12 mouse cellular contexts compared by ENCODE assay signal in the genomic region with DNA sequence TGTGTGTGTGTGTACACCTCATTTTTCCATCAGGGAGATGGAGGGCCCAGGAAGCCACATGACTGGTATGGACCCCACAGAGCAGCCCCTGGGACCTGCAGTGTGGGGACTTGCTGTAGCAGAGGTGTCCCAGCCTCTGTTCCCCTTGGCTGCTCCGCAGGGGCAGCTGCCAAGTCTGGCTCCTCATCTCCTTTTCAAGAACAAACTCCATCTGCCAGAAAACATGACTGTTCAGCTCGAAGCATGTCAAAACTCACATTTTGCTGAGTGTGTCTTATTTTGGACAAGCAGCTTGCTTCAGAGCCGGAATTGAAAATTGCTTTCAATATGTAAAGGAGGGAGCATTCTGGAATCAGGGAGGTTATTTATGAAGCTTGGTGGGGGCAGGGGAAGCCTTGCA.
DNase-seq lines count a peak whose midpoint lies in the region; ATAC-seq and TF ChIP-seq lines count a peak whose summit lies in the region.
"Had no signal": no experiment of that assay in that cellular context is flagged by ENCODE, and none has a peak within 500 bp of the region (broad histone marks: within the 10 kb centered on the region; RNA-seq: fewer than 3 reads in every experiment).

No protein-coding gene starts in this region.

- peak; percentile 49 for DNase-seq in layer of hippocampus, adult 11-12 months (ENCODE audit: low spot score)
- DNase-seq in layer of hippocampus, postnatal 25 days (ENCODE audit: extremely low spot score in 1 of 2, low spot score in 1 of 2), result no peak
- peak; percentile 35 to 38 for DNase-seq in layer of hippocampus, adult 8-10 months (ENCODE audit: low spot score in 2 of 2)
- DNase-seq in midbrain, postnatal 0 days (ENCODE audit: low spot score), result peak; percentile 42
- DNase-seq in cerebellum, adult 9-11 months, result no peak
- DNase-seq in spleen, postnatal 36 days (ENCODE audit: low spot score in 2 of 2), result no peak
- DNase-seq: adrenal gland, postnatal 10 days; thymus, postnatal 14 days had no signal

- no peaks in the 10 kb centered on the region for H3K36me3 ChIP-seq in forebrain, embryonic 15.5 days
- H3K36me3 ChIP-seq in midbrain, postnatal 0 days (ENCODE audit: insufficient read depth, low read length), result no peaks in the 10 kb centered on the region
- H3K36me3 ChIP-seq: G1E; heart, embryonic 13.5 days; kidney, embryonic 15.5 days had no signal

- WGBS in forebrain, embryonic 15.5 days, result 33% methylated on average over 3 of the region's 3 CpGs
- 28% methylated on average over 3 of the region's 3 CpGs for WGBS in midbrain, postnatal 0 days

- H3K4me2 ChIP-seq in forebrain, embryonic 15.5 days (replicated peaks), result 0 out of 2 replicates have a peak overlapping the region, but pooled peaks have one; percentile 18
- H3K4me2 ChIP-seq in midbrain, postnatal 0 days (ENCODE audit: low read depth, low read length, poor library complexity, severe bottlenecking), result peak overlapping the region; percentile 5; the same call in 1 of the 2 replicates
- H3K4me2 ChIP-seq: heart, embryonic 13.5 days; kidney, embryonic 15.5 days had no signal

- no peak for TF ChIP-seq CTCF in midbrain, postnatal 0 days (IDR thresholded peaks at IDR 0.05)

- H3K9ac ChIP-seq in forebrain, embryonic 15.5 days (replicated peaks), result no peak overlapping the region
- no peak overlapping the region for H3K9ac ChIP-seq in midbrain, postnatal 0 days (replicated peaks; ENCODE audit: low read length, poor library complexity, severe bottlenecking)
- H3K9ac ChIP-seq: heart, embryonic 13.5 days; kidney, embryonic 15.5 days had no signal

- no peaks in the 10 kb centered on the region for H3K27me3 ChIP-seq in forebrain, embryonic 15.5 days
- H3K27me3 ChIP-seq in midbrain, postnatal 0 days (ENCODE audit: insufficient read depth, low read length), result no peaks in the 10 kb centered on the region
- H3K27me3 ChIP-seq: heart, embryonic 13.5 days; kidney, embryonic 15.5 days had no signal

- H3K27ac ChIP-seq in forebrain, embryonic 15.5 days (replicated peaks), result peak overlapping the region; percentile 82
- 0 out of 2 replicates have a peak overlapping the region, but pooled peaks have one; percentile 28 for H3K27ac ChIP-seq in midbrain, postnatal 0 days (ENCODE audit: low read depth, low read length)
- H3K27ac ChIP-seq: heart, embryonic 13.5 days; kidney, embryonic 15.5 days had no signal

- no peak overlapping the region for H3K4me3 ChIP-seq in forebrain, embryonic 15.5 days
- H3K4me3 ChIP-seq in midbrain, postnatal 0 days (ENCODE audit: low read depth, low read length), result no peak overlapping the region
- H3K4me3 ChIP-seq: heart, embryonic 13.5 days; kidney, embryonic 15.5 days had no signal

- ATAC-seq in forebrain, embryonic 15.5 days (replicated peaks), result peak; percentile 89
- ATAC-seq in midbrain, postnatal 0 days (ENCODE audit: low FRiP score), result no peak

- no peaks in the 10 kb centered on the region for H3K9me3 ChIP-seq in forebrain, embryonic 15.5 days
- no peaks in the 10 kb centered on the region for H3K9me3 ChIP-seq in midbrain, postnatal 0 days (ENCODE audit: low read length)
- H3K9me3 ChIP-seq: heart, embryonic 13.5 days; kidney, embryonic 15.5 days had no signal

- H3K4me1 ChIP-seq in forebrain, embryonic 15.5 days, result peaks cover 24% of the 10 kb centered on the region
- peaks cover 2% of the 10 kb centered on the region; the same call in 1 of the 2 replicates for H3K4me1 ChIP-seq in midbrain, postnatal 0 days (ENCODE audit: insufficient read depth, low read length)
- H3K4me1 ChIP-seq: kidney, embryonic 15.5 days had no signal

Comparison
In these comparisons a context has a peak if more than half of its experiments do, and no peak if none do; other contexts are left out.
1. DNase-seq: peak in layer of hippocampus, adult 11-12 months (single experiment), layer of hippocampus, adult 8-10 months (2 of 2) and midbrain, postnatal 0 days (single experiment); none in layer of hippocampus, postnatal 25 days (0 of 2), cerebellum, adult 9-11 months (single experiment) and spleen, postnatal 36 days (0 of 2).